Mouse (Mus musculus) CD8-positive naive resting alpha-beta T cell, adult 57 days (primary cell): ENCODE data around the gene Il31. TPM values are rescaled to one million over a fixed set of nuclear protein-coding genes. Genes with fewer than 3 reads are reported as not detected.

Experiments used
- total RNA-seq: library from RNA; stranded (reverse); gene quantifications from one replicate; pipeline ENCODE4 v1.2.4, GENCODE M21; 2023

Il31 gene
- not detected for total RNA-seq

DNA sequence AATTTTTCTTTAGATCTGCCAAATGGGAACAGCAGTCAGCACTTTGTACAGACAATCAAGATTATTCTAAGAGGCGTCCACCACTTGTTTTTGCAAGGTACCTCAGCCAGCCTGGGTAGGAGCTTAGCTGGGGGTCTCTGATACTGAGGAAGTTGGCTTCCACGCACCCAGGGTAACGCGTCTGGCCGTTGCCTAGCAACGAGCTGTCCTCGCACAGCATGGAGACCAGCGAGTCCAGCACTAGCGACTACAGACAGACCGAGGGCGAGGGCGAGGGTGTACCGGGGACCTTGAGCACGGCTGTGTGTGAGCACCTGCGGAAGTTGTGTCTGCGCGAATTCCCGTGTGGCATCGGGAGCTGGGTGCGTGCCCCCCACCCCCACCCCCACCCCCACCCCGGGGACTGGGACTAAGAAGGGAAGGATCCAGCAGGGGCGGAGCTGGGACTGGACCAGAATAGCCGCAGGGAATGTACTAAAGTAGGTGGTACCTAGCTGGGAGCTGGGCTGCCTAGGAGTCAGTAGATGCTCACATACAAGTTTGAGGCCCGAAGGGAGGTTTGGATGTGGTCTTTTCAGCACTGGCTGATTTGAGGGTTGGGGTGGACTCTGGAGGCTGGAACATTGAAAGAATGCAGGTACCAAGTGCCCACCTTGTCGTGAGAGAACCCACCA, at the start of gene Il31, which contains the start of gene Lrrc43:
TSS of gene Il31 (minus strand) at position 378 of the 674 bp plus-strand sequence.
TSS of gene Lrrc43 (plus strand) at position 194 of the 674 bp plus-strand sequence.

DNA sequence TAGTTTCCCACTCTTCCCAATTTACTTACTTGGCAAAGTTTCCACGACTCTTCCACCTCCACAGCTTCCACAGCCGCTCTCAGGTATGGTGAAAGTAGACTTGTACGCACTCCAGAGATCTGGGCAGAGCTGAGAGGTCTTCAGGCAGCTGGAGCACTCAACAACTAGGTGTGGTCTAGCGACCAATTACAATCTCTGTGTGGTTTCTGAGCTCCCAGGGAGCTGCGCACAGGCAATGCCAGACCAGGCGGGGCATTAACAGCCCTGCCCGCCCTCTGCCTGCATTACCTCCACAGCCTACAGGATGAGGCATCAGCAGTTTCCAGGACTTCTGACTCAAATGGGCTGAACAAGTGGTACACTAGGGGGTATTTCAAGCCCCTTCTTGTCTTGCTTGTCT, 36.0 kb upstream of the Il31 start, which contains the start of gene Gm49027:
TSS of gene Gm49027 (minus strand) at position 208 of the 400 bp plus-strand sequence.

GRCm38 (mm10) chr5:123523692-123524392, 34.6 kb upstream of the Il31 start, which contains the start of gene Diablo:
Diablo (minus strand) TSS chr5:123524176.

DNA sequence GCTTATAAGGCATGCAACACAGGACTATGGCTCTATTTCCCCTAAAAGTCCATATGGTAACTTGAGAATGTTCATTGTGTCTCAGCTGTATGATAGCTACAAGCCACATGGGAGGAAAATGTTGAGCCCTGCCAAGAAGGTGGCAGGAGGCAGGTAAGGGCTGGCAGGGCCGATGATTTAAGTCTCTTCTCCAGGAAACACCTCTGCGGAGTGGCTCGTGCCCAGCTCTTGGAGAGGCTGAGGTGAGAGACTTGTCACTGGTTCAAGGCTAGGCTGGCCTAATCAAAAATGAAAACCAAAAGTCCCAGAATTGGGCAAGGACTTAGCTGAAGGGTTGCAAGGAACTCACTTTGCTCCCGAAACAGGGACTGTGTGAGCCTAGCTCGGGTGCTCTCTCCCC, 20.9 kb upstream of the Il31 start, which contains the start of gene B3gnt4:
TSS of gene B3gnt4 (plus strand) at position 301 of the 400 bp plus-strand sequence.

Other genes starting within 250 kb of the Il31 start
- 3.1 TPM for gene Wdr66, start 237.4 kb downstream of the Il31 start, total RNA-seq
- gene Bcl7a, start 145.7 kb downstream of the Il31 start, total RNA-seq = 21.9 TPM
- gene Mlxip, start 94.7 kb downstream of the Il31 start, total RNA-seq = 78.8 TPM
- gene Lrrc43, start 184 bp downstream of the Il31 start, total RNA-seq = not detected
- gene B3gnt4, start 21.0 kb upstream of the Il31 start, total RNA-seq = not detected
- 60.0 TPM for gene Diablo, start 34.7 kb upstream of the Il31 start, total RNA-seq
- 7.7 TPM for gene Gm49027, start 36.0 kb upstream of the Il31 start, total RNA-seq
- 56.1 TPM for gene Vps33a, start 83.5 kb upstream of the Il31 start, total RNA-seq
- gene Clip1, start 195.1 kb upstream of the Il31 start, total RNA-seq = 78.6 TPM
- 90.1 TPM for gene Zcchc8, start 231.6 kb upstream of the Il31 start, total RNA-seq